8 mouse cellular contexts compared by ENCODE assay signal in the genomic region with DNA sequence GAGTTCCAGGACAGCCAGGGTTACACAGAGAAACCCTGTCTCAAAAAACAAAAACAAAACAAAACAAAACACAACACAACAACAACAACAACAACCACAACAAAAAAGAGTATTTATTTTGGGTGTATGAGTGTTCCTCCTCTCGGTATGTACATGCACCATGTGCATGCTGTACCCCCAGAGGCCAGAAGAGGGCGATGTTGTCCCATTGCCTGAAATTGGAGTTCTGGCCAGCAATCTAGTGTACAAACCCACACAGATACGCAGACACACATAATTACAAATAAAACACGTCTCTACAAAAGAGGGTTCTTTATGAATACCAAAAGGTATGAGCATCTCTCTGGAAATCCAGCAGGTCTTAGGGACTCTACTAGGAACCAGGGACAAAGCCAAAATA.
DNase-seq lines count a peak whose midpoint lies in the region; ATAC-seq and TF ChIP-seq lines count a peak whose summit lies in the region.

No protein-coding gene starts in this region.

- peak; percentile 76 for TF ChIP-seq CTCF in brain, embryonic 14.5 days (IDR thresholded peaks at IDR 0.05; ENCODE audit: borderline replicate concordance, extremely low read depth, insufficient read depth, insufficient read length)

- WGBS in hindbrain, embryonic 10.5 days: 75% methylated on average over 4 of the region's 4 CpGs
- WGBS in hindbrain, embryonic 13.5 days: 82% methylated on average over 4 of the region's 4 CpGs
- 75% methylated on average over 4 of the region's 4 CpGs for WGBS in forebrain, embryonic 13.5 days

- H3K9me3 ChIP-seq in hindbrain, embryonic 10.5 days: no peaks in the 10 kb centered on the region
- no peaks in the 10 kb centered on the region for H3K9me3 ChIP-seq in hindbrain, embryonic 13.5 days
- no peaks in the 10 kb centered on the region for H3K9me3 ChIP-seq in forebrain, embryonic 13.5 days (replicated peaks)

- H3K4me3 ChIP-seq in hindbrain, embryonic 10.5 days: no peak overlapping the region
- no peak overlapping the region for H3K4me3 ChIP-seq in hindbrain, embryonic 13.5 days
- no peak overlapping the region for H3K4me3 ChIP-seq in forebrain, embryonic 13.5 days

- no peaks in the 10 kb centered on the region for H3K4me1 ChIP-seq in hindbrain, embryonic 10.5 days (replicated peaks)
- peaks cover 3% of the 10 kb centered on the region; the same call in 1 of the 2 replicates for H3K4me1 ChIP-seq in hindbrain, embryonic 13.5 days (replicated peaks)
- H3K4me1 ChIP-seq in forebrain, embryonic 13.5 days: 0 out of 2 replicates have a peak, but pooled peaks cover 4% of the 10 kb centered on the region

- no peak for ATAC-seq in hindbrain, embryonic 13.5 days (ENCODE audit: low FRiP score)
- ATAC-seq in forebrain, embryonic 13.5 days: no peak
- ATAC-seq in megakaryocyte-erythroid progenitor cell, adult 5-6 weeks (replicated peaks; ENCODE audit: low FRiP score, low TSS enrichment, poor library complexity, severe bottlenecking): no peak

- H3K36me3 ChIP-seq in hindbrain, embryonic 10.5 days: no peaks in the 10 kb centered on the region
- H3K36me3 ChIP-seq in hindbrain, embryonic 13.5 days: no peaks in the 10 kb centered on the region
- no peaks in the 10 kb centered on the region for H3K36me3 ChIP-seq in forebrain, embryonic 13.5 days (ENCODE audit: poor library complexity, severe bottlenecking)

- no peak overlapping the region for H3K4me2 ChIP-seq in hindbrain, embryonic 13.5 days
- no peak overlapping the region for H3K4me2 ChIP-seq in forebrain, embryonic 13.5 days

- H3K27ac ChIP-seq in hindbrain, embryonic 10.5 days: no peak overlapping the region
- H3K27ac ChIP-seq in hindbrain, embryonic 13.5 days: no peak overlapping the region
- H3K27ac ChIP-seq in forebrain, embryonic 13.5 days: no peak overlapping the region

- H3K9ac ChIP-seq in hindbrain, embryonic 13.5 days: no peak overlapping the region
- H3K9ac ChIP-seq in forebrain, embryonic 13.5 days: no peak overlapping the region

- H3K27me3 ChIP-seq in hindbrain, embryonic 10.5 days (ENCODE audit: insufficient read depth, poor library complexity, severe bottlenecking): no peaks in the 10 kb centered on the region
- no peaks in the 10 kb centered on the region for H3K27me3 ChIP-seq in hindbrain, embryonic 13.5 days
- H3K27me3 ChIP-seq in forebrain, embryonic 13.5 days: no peaks in the 10 kb centered on the region

- no peak for TF ChIP-seq POLR2A in brain, embryonic 14.5 days (IDR thresholded peaks at IDR 0.05; ENCODE audit: borderline replicate concordance, extremely low read depth, insufficient read depth, insufficient read length, poor library complexity, severe bottlenecking)

- DNase-seq in hindbrain, embryonic 10.5 days (ENCODE audit: low spot score): peak; percentile 42
- DNase-seq in right cerebral cortex, postnatal 10 days (ENCODE audit: low spot score in 2 of 2): peak; percentile 74 to 77
- DNase-seq in right cerebral cortex, adult 18-20 months: no peak
- DNase-seq in brain, embryonic 14.5 days (ENCODE audit: low read depth): peak; percentile 44
- peak; percentile 36 for DNase-seq in mesoderm, embryonic 11.5 days (ENCODE audit: low read depth, low spot score)
